Mouse (Mus musculus): ENCODE results near the gene Mief1. TPM values are rescaled to one million over a fixed set of nuclear protein-coding genes. Genes with fewer than 3 reads are reported as not detected.

Gene Mief1
- total and polyA plus RNA-seq, 2 experiments from 2014 or later = 20.3 to 51.1 TPM

- H3K4me3 ChIP-seq (ENCODE audit: low read length) = no peak overlapping the region
- ATAC-seq (no peak), DNase-seq (ENCODE audit: low spot score) (no peak)
- H3K36me3 ChIP-seq (ENCODE audit: insufficient read depth, low read length) = peaks cover 33% of the 10 kb centered on the region
- no peak overlapping the region for H3K4me2 ChIP-seq (ENCODE audit: low read depth, low read length)
- H3K9ac ChIP-seq (replicated peaks; ENCODE audit: low read length) = no peak overlapping the region
- peaks cover 20% of the 10 kb centered on the region for H3K4me1 ChIP-seq (ENCODE audit: insufficient read depth, low read length)
- H3K27ac ChIP-seq = no peak overlapping the region
- no peaks in the 10 kb centered on the region for H3K9me3 ChIP-seq (ENCODE audit: low read length)
- no peak for TF ChIP-seq CTCF (IDR thresholded peaks at IDR 0.05; ENCODE audit: low read depth)
- 56% methylated on average over 8 of the region's 8 CpGs for WGBS
- H3K27me3 ChIP-seq (ENCODE audit: insufficient read depth, low read length) = no peaks in the 10 kb centered on the region
These were observed 25.7 kb downstream of the Mief1 start for GRCm38 (mm10) chr15:80259406-80260045.

GRCm38 (mm10) chr15:80260677-80261076 lies 26.9 kb downstream of the Mief1 start:
- DNase-seq (ENCODE audit: low spot score) = peak; percentile 90
- Histone ChIP-seq H3K9ac (replicated peaks; ENCODE audit: low read length) (no peak overlapping the region), H3K4me1 (ENCODE audit: insufficient read depth, low read length) (peaks cover 20% of the 10 kb centered on the region), H3K4me3 (ENCODE audit: low read length) (no peak overlapping the region), H3K27ac (no peak overlapping the region), H3K4me2 (ENCODE audit: low read depth, low read length) (no peak overlapping the region), H3K27me3 (ENCODE audit: insufficient read depth, low read length) (no peaks in the 10 kb centered on the region), H3K36me3 (ENCODE audit: insufficient read depth, low read length) (peaks cover 33% of the 10 kb centered on the region), H3K9me3 (ENCODE audit: low read length) (no peaks in the 10 kb centered on the region)
- ATAC-seq = no peak
- peak; percentile 97 for TF ChIP-seq CTCF (IDR thresholded peaks at IDR 0.05; ENCODE audit: low read depth)
- 13% methylated on average over 3 of the region's 3 CpGs for WGBS

DNA sequence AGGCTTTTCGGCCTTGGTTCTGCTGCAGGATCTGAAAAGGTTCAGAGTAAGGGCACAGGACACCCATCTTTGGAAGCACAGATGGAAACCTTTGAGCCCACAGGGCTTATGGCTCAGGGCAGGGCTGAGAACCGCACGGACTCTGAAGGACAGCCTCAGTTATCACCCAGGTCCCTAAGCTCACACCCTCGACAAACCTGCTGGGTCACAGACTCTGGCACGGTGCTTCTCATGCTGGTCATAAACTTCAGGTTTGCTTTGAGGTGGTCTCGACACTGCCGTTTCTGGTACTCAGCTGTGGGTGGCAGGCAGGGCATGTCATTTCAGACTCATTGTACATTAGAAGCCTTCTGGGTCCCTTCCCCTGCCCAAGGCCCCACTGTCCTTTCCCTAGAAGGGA lies 27.3 kb downstream of the Mief1 start:
- ATAC-seq (no peak), DNase-seq (ENCODE audit: low spot score) (no peak)
- H3K4me2 ChIP-seq (ENCODE audit: low read depth, low read length) = no peak overlapping the region
- peaks cover 32% of the 10 kb centered on the region for H3K36me3 ChIP-seq (ENCODE audit: insufficient read depth, low read length)
- no peaks in the 10 kb centered on the region for H3K9me3 ChIP-seq (ENCODE audit: low read length)
- H3K4me3 ChIP-seq (ENCODE audit: low read length) = no peak overlapping the region
- H3K9ac ChIP-seq (replicated peaks; ENCODE audit: low read length) = no peak overlapping the region
- 79% methylated on average over 7 of the region's 7 CpGs for WGBS
- no peak overlapping the region for H3K27ac ChIP-seq
- peaks cover 20% of the 10 kb centered on the region for H3K4me1 ChIP-seq (ENCODE audit: insufficient read depth, low read length)
- H3K27me3 ChIP-seq (ENCODE audit: insufficient read depth, low read length) = no peaks in the 10 kb centered on the region
- no peak for TF ChIP-seq CTCF (IDR thresholded peaks at IDR 0.05; ENCODE audit: low read depth)

DNA sequence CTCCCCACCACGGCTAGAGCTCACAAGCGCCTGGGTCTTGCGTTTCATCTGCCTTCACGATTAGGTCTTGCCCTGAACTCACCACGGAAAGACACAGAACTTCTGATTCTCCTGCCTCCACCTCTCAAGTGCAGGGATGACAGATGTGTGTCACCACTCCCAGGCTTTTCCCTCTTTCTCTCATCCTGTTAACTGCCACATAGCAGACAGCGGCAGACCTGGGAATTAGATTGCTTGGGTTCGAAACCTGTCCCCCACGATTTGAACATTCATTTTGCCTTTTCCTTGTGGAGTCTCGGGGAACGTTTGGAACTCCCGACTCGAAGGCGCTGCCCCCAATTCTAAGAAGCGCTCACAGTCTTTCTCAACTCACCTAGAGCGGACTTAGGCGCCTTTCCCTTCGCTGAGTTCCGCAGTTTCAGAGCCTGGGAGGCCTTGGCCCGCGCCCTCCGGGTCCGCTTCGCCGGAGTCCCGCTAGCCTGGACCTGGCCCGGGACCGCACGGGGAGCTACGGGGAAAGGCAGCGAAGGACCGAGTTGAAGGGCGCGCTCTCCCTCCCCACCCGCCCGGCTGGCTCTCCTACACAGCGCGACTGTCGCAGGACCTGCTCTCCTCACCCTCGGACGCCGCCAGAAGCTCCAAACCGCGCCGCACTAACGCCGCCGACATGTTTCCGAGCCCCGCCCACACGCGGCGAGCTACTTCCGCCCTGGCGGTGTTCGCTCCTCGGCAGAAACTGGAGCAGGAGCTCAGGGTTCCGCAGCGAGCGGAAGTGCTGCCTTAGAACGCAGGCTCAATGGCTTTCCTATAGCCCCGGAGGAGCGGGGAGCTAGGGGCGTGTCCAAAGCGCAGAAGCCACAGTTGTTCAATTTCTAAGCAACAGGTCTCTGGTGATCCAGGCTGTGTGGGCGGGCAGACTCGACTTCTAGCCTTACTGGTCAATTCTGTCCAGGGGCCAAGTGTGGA lies 30.1 kb downstream of the Mief1 start, which contains the start of gene Rps19bp1:
Gene Rps19bp1 (minus strand): TSS at position 706 of the 966 bp plus-strand sequence.
- Histone ChIP-seq H3K36me3 (ENCODE audit: insufficient read depth, low read length) (0 out of 2 replicates have a peak, but pooled peaks cover 5% of the 10 kb centered on the region), H3K9me3 (ENCODE audit: low read length) (no peaks in the 10 kb centered on the region), H3K4me3 (ENCODE audit: low read length) (peak within 1 kb of the TSS; percentile 95), H3K9ac (replicated peaks; ENCODE audit: low read length) (peak within 1 kb of the TSS; percentile 77), H3K27me3 (ENCODE audit: insufficient read depth, low read length) (no peaks in the 10 kb centered on the region), H3K4me1 (ENCODE audit: insufficient read depth, low read length) (peaks cover 7% of the 10 kb centered on the region), H3K27ac (peak within 1 kb of the TSS; percentile 72), H3K4me2 (ENCODE audit: low read depth, low read length) (peak within 1 kb of the TSS; percentile 86)
- ATAC-seq = peak; percentile 90
- peak; percentile 96 for DNase-seq (ENCODE audit: low spot score)
- 1% methylated on average over 65 of the region's 66 CpGs for WGBS
- no peak for TF ChIP-seq CTCF (IDR thresholded peaks at IDR 0.05; ENCODE audit: low read depth)

- DNase-seq (ENCODE audit: low spot score) (peak; percentile 93), ATAC-seq (peak; percentile 50; the same call in 1 of the 2 replicates)
- peak; percentile 97 for TF ChIP-seq CTCF (IDR thresholded peaks at IDR 0.05; ENCODE audit: low read depth)
- Histone ChIP-seq H3K4me2 (ENCODE audit: low read depth, low read length) (no peak overlapping the region), H3K27ac (no peak overlapping the region), H3K36me3 (ENCODE audit: insufficient read depth, low read length) (no peaks in the 10 kb centered on the region), H3K9me3 (ENCODE audit: low read length) (no peaks in the 10 kb centered on the region), H3K4me1 (ENCODE audit: insufficient read depth, low read length) (peaks cover 7% of the 10 kb centered on the region), H3K9ac (replicated peaks; ENCODE audit: low read length) (no peak overlapping the region), H3K27me3 (ENCODE audit: insufficient read depth, low read length) (no peaks in the 10 kb centered on the region), H3K4me3 (ENCODE audit: low read length) (no peak overlapping the region)
- WGBS = 0% methylated on average over 2 of the region's 2 CpGs
These were observed 32.5 kb downstream of the Mief1 start for GRCm38 (mm10) chr15:80266281-80266680.

DNA sequence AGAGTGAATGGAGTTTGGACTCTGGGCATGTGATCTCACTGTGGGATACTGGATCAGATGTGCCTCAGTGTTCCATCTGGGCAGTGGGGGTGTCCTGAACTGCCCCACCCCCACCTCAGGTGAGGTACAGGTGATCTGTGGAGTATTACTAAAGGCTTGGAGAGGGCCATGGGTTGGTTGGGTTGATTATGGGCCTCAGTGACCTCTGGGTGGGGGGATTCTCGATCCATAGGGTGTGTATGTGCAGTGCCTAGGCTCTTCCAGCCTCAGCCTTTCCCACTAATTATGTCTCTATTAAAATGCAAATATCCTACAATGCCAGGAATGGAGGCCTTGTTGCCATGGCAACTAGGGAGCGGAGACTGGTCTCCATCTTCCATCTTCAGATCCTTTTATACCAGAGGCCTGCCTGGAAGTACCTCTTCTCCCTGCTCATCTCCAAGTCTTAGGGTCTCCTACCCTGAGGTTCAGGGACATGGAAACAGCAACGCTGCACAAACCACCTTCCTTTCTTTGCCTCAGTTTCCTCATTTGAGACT lies 38.1 kb downstream of the Mief1 start:
- no peak for ATAC-seq
- WGBS = 45% methylated on average over 3 of the region's 3 CpGs
- no peak for DNase-seq (ENCODE audit: low spot score)

More for the DNA sequence above, 38.1 kb downstream of the Mief1 start:
- no peak overlapping the region for H3K9ac ChIP-seq (replicated peaks; ENCODE audit: low read length)
- H3K4me1 ChIP-seq (ENCODE audit: insufficient read depth, low read length) = no peaks in the 10 kb centered on the region
- H3K4me3 ChIP-seq (ENCODE audit: low read length) = no peak overlapping the region
- no peaks in the 10 kb centered on the region for H3K27me3 ChIP-seq (ENCODE audit: insufficient read depth, low read length)
- TF ChIP-seq CTCF (IDR thresholded peaks at IDR 0.05; ENCODE audit: low read depth) = no peak
- no peak overlapping the region for H3K4me2 ChIP-seq (ENCODE audit: low read depth, low read length)
- no peaks in the 10 kb centered on the region for H3K36me3 ChIP-seq (ENCODE audit: insufficient read depth, low read length)
- H3K9me3 ChIP-seq (ENCODE audit: low read length) = no peaks in the 10 kb centered on the region
- H3K27ac ChIP-seq = no peak overlapping the region

Data from hindbrain, postnatal 0 days (tissue).